ENCODE assay signal across 23 mouse cellular contexts in genomic region chr7:67342067-67342625, GRCm38 (mm10). TPM values are rescaled to one million over a fixed set of nuclear protein-coding genes. Genes with fewer than 3 reads are reported as not detected.
DNase-seq lines count a peak whose midpoint lies in the region; ATAC-seq and TF ChIP-seq lines count a peak whose summit lies in the region.
"Had no signal": no experiment of that assay in that cellular context is flagged by ENCODE, and none has a peak within 500 bp of the region (broad histone marks: within the 10 kb centered on the region; RNA-seq: fewer than 3 reads in every experiment).

No protein-coding gene starts in this region.

- no peaks in the 10 kb centered on the region for H3K27me3 ChIP-seq in liver, postnatal 0 days (ENCODE audit: insufficient read depth, low read length)
- no peaks in the 10 kb centered on the region for H3K27me3 ChIP-seq in MEL (ENCODE audit: control insufficient read depth in 1 of 2, insufficient read depth in 2 of 2, low read length in 2 of 2)
- H3K27me3 ChIP-seq: forebrain, embryonic 15.5 days; heart, embryonic 12.5 days; hindbrain, embryonic 13.5 days; stomach, embryonic 15.5 days had no signal

- no peak for TF ChIP-seq CTCF in liver, postnatal 0 days (IDR thresholded peaks at IDR 0.05; ENCODE audit: low read depth)
- no peak for TF ChIP-seq CTCF in MEL (IDR thresholded peaks at IDR 0.05 in 2 of 3, conservative IDR thresholded peaks at IDR 0.05 in 1 of 3; ENCODE audit: control insufficient read depth in 1 of 3, insufficient read depth in 1 of 3, low read depth in 2 of 3, low read length in 3 of 3, poor library complexity in 1 of 3, severe bottlenecking in 1 of 3)

- peak; percentile 27 for DNase-seq in liver
- no peak for DNase-seq in liver, postnatal 0 days
- peak; percentile 57 for DNase-seq in MEL (ENCODE audit: low read depth, low spot score)
- DNase-seq in c-Kit-positive CD71-positive TER-119-positive erythroid progenitor cells, embryonic 14.5 days (ENCODE audit: low spot score): peak; percentile 32
- DNase-seq in cerebellum, postnatal 25 days: no peak
- DNase-seq: cerebellum, adult 9-11 months; embryo, embryonic 11 days; gastrocnemius, postnatal 36 days; heart, postnatal 14 days; kidney, adult 8-10 months; kidney, postnatal 4 days; layer of hippocampus, adult 9-11 months; lung, adult 2 months; lung, postnatal 36 days; thymus, adult 18-20 months had no signal

- no peak for TF ChIP-seq POLR2A in MEL (IDR thresholded peaks at IDR 0.05; ENCODE audit: control insufficient read depth in 1 of 2, insufficient read depth in 1 of 2, low read depth in 1 of 2, low read length in 2 of 2, poor library complexity in 1 of 2)

- H3K36me3 ChIP-seq in liver, postnatal 0 days (replicated peaks; ENCODE audit: insufficient read depth, low read length): no peaks in the 10 kb centered on the region
- peaks cover 0 to 9% of the 10 kb centered on the region in 2 experiments; a peak in 2 of 4 replicates for H3K36me3 ChIP-seq in MEL (ENCODE audit: control insufficient read depth in 1 of 2, insufficient read depth in 2 of 2, low read length in 2 of 2)
- H3K36me3 ChIP-seq: forebrain, embryonic 15.5 days; stomach, embryonic 15.5 days had no signal

- H3K9me3 ChIP-seq in liver, postnatal 0 days (ENCODE audit: low read length): no peaks in the 10 kb centered on the region
- H3K9me3 ChIP-seq in MEL (replicated peaks; ENCODE audit: insufficient read depth, low read length): no peaks in the 10 kb centered on the region
- H3K9me3 ChIP-seq: forebrain, embryonic 15.5 days; stomach, embryonic 15.5 days had no signal

- H3K4me1 ChIP-seq in liver, postnatal 0 days (ENCODE audit: insufficient read depth): no peaks in the 10 kb centered on the region
- H3K4me1 ChIP-seq in MEL (ENCODE audit: control insufficient read depth in 1 of 2, insufficient read depth in 2 of 2, low read length in 2 of 2): peaks cover 3 to 4% of the 10 kb centered on the region in 2 experiments; a peak in 2 of 4 replicates
- H3K4me1 ChIP-seq: forebrain, embryonic 15.5 days; heart, embryonic 12.5 days; hindbrain, embryonic 13.5 days; stomach, embryonic 15.5 days had no signal

- ATAC-seq in liver, postnatal 0 days: no peak
- ATAC-seq in granulocyte monocyte progenitor cell, adult 5-6 weeks (replicated peaks; ENCODE audit: poor library complexity, severe bottlenecking): no peak
- ATAC-seq in CD4-positive, CD25-positive, alpha-beta regulatory T cell, adult 4 months: no peak
- ATAC-seq: forebrain, embryonic 15.5 days; midbrain, embryonic 16.5 days had no signal

- TF ChIP-seq RAD21 in MEL (IDR thresholded peaks at IDR 0.05; ENCODE audit: low read depth, low read length): no peak

- H3K27ac ChIP-seq in liver, postnatal 0 days (ENCODE audit: low read depth): no peak overlapping the region
- no peak overlapping the region for H3K27ac ChIP-seq in MEL (ENCODE audit: control insufficient read depth, low read depth, low read length)
- H3K27ac ChIP-seq: forebrain, embryonic 15.5 days; hindbrain, embryonic 13.5 days; left cerebral cortex, adult 2 months; stomach, embryonic 15.5 days had no signal

- no peak overlapping the region for H3K4me3 ChIP-seq in liver, postnatal 0 days (ENCODE audit: low read depth, low read length)
- H3K4me3 ChIP-seq in MEL (ENCODE audit: control insufficient read depth in 1 of 2, insufficient read depth in 1 of 2, low read depth in 2 of 2, low read length in 2 of 2): no peak overlapping the region
- H3K4me3 ChIP-seq: forebrain, embryonic 15.5 days; heart, embryonic 12.5 days; hindbrain, embryonic 13.5 days; left cerebral cortex, adult 2 months; stomach, embryonic 15.5 days had no signal

- H3K4me2 ChIP-seq in liver, postnatal 0 days (ENCODE audit: low read depth, low read length): no peak overlapping the region
- H3K4me2 ChIP-seq: forebrain, embryonic 15.5 days; heart, embryonic 12.5 days; hindbrain, embryonic 13.5 days; stomach, embryonic 15.5 days had no signal

- H3K79me2 ChIP-seq in MEL (ENCODE audit: control insufficient read depth, insufficient read depth, low read length, poor library complexity): no peaks in the 10 kb centered on the region

- H3K9ac ChIP-seq in liver, postnatal 0 days (replicated peaks): no peak overlapping the region
- no peak overlapping the region for H3K9ac ChIP-seq in MEL (ENCODE audit: control insufficient read depth, low read depth, low read length, poor library complexity, severe bottlenecking)
- H3K9ac ChIP-seq: forebrain, embryonic 15.5 days; heart, embryonic 12.5 days; hindbrain, embryonic 13.5 days; stomach, embryonic 15.5 days had no signal

- TF ChIP-seq EP300 in liver, postnatal 0 days (IDR thresholded peaks at IDR 0.05; ENCODE audit: low read depth): no peak
- TF ChIP-seq EP300 in MEL (IDR thresholded peaks at IDR 0.05; ENCODE audit: low read depth in 1 of 2, low read length in 2 of 2): no peak

- WGBS in liver, postnatal 0 days (ENCODE audit: insufficient replicate concordance): 71% methylated on average over 7 of the region's 7 CpGs

TF ChIP-seq in MEL, 35 proteins besides CTCF, POLR2A, EP300 and RAD21:
- TF ChIP-seq TBP (IDR thresholded peaks at IDR 0.05; ENCODE audit: low read depth, low read length) (no peak), MAFK (IDR thresholded peaks at IDR 0.05; ENCODE audit: borderline replicate concordance, low read depth, low read length) (0 out of 2 replicates have a peak, but pooled peaks have one; percentile 11), POLR2AphosphoS2 (IDR thresholded peaks at IDR 0.05; ENCODE audit: low read length) (no peak), CHD2 (IDR thresholded peaks at IDR 0.05; ENCODE audit: low read length) (no peak), JUND (IDR thresholded peaks at IDR 0.05; ENCODE audit: low read depth, low read length) (no peak), UBTF (IDR thresholded peaks at IDR 0.05; ENCODE audit: borderline replicate concordance, insufficient read depth, low read depth, low read length) (no peak), MAZ (IDR thresholded peaks at IDR 0.05; ENCODE audit: low read depth, low read length) (no peak)
TF ChIP-seq in MEL: peak in this region for 1.

RNA-seq across cellular contexts. Expression of gene Mef2a, which starts 30.5 kb away (rescaled TPM):
- 10.3 and 10.7 TPM in 2 replicates for polyA plus RNA-seq in liver, postnatal 0 days (2015; fragmentation: Nextera tagmentation; extraction: Ambion mirVana)
- total RNA-seq in MEL (2012; rRNA removed): 9.6 and 11.6 TPM in 2 replicates
- 10 to 100 TPM in 1 of 2 experiments, not detected in 1; 13.4 TPM for polyA plus RNA-seq in MEL (2012; ENCODE audit: insufficient read depth in 1 of 2, insufficient read length in 2 of 2, low read depth in 1 of 2, low replicate concordance in 2 of 2, missing spikeins in 1 of 2)
- 28.6 and 31.9 TPM in 2 replicates for total RNA-seq in granulocyte monocyte progenitor cell, adult 5-6 weeks (2014; fragmentation: Nextera tagmentation)
- total RNA-seq in granulocyte monocyte progenitor cell, adult 5-6 weeks (2017): 20.5 and 21.2 TPM in 2 replicates
- polyA plus RNA-seq in CD4-positive, CD25-positive, alpha-beta regulatory T cell, adult 4 months (2017; shearing (Covaris generic)): 10 to 100 TPM in 1 of 2 experiments, 1 to 10 TPM in 1; 9.9 to 11.3 TPM

Comparison
In these comparisons a context has a peak if more than half of its experiments do, and no peak if none do; other contexts are left out.
1. DNase-seq: peak in liver (single experiment), MEL (single experiment) and c-Kit-positive CD71-positive TER-119-positive erythroid progenitor cells, embryonic 14.5 days (single experiment); none in liver, postnatal 0 days (single experiment) and cerebellum, postnatal 25 days (0 of 2).